Mouse (Mus musculus): ENCODE measurements around the gene D10Wsu102e.
A peak's percentile ranks its signal among the peaks of the same experiment; 100 is the strongest.

D10Wsu102e gene

GRCm38 (mm10) chr10:83359956-83360355 is at the start of gene D10Wsu102e:
TSS of gene D10Wsu102e (plus strand) at chr10:83360221.
- peak; percentile 96 for DNase-seq

- DNase-seq: no peak
Measured at GRCm38 (mm10) chr10:83310356-83310755, 49.7 kb upstream of the D10Wsu102e start.

- no peak for DNase-seq
Measured at GRCm38 (mm10) chr10:83313033-83313432, 47.0 kb upstream of the D10Wsu102e start.

- no peak for DNase-seq
Measured at GRCm38 (mm10) chr10:83320396-83320795, 39.6 kb upstream of the D10Wsu102e start.

GRCm38 (mm10) chr10:83320870-83321269 is 39.2 kb upstream of the D10Wsu102e start:
- DNase-seq: peak; percentile 54

GRCm38 (mm10) chr10:83321528-83321927 is 38.5 kb upstream of the D10Wsu102e start:
- DNase-seq: no peak

GRCm38 (mm10) chr10:83322551-83323100 is 37.4 kb upstream of the D10Wsu102e start:
- no peak for DNase-seq

GRCm38 (mm10) chr10:83324871-83325270 is 35.1 kb upstream of the D10Wsu102e start:
- DNase-seq: no peak

- no peak for DNase-seq
Measured at GRCm38 (mm10) chr10:83325903-83326302, 34.1 kb upstream of the D10Wsu102e start.

- no peak for DNase-seq
Measured at GRCm38 (mm10) chr10:83326648-83327285, 33.3 kb upstream of the D10Wsu102e start.

GRCm38 (mm10) chr10:83328791-83329190 is 31.2 kb upstream of the D10Wsu102e start:
- DNase-seq: no peak

- DNase-seq: no peak
Measured at GRCm38 (mm10) chr10:83330336-83330735, 29.7 kb upstream of the D10Wsu102e start.

- no peak for DNase-seq
Measured at GRCm38 (mm10) chr10:83331811-83332210, 28.2 kb upstream of the D10Wsu102e start.

GRCm38 (mm10) chr10:83332581-83332980 is 27.4 kb upstream of the D10Wsu102e start:
- no peak for DNase-seq

GRCm38 (mm10) chr10:83336336-83336735 is 23.7 kb upstream of the D10Wsu102e start:
- DNase-seq: no peak

- peak; percentile 84 for DNase-seq
Measured at GRCm38 (mm10) chr10:83337159-83337951, 22.7 kb upstream of the D10Wsu102e start, which contains the start of gene Slc41a2. TSS of gene Slc41a2 (minus strand) at chr10:83337882.

- no peak for DNase-seq
Measured at GRCm38 (mm10) chr10:83337971-83338598, 21.9 kb upstream of the D10Wsu102e start.

- no peak for DNase-seq
Measured at GRCm38 (mm10) chr10:83341226-83341625, 18.8 kb upstream of the D10Wsu102e start.

GRCm38 (mm10) chr10:83343171-83343570 is 16.9 kb upstream of the D10Wsu102e start:
- DNase-seq: peak; percentile 34

GRCm38 (mm10) chr10:83343828-83344685 is 16.0 kb upstream of the D10Wsu102e start:
- DNase-seq: no peak

GRCm38 (mm10) chr10:83345693-83346358 is 14.2 kb upstream of the D10Wsu102e start:
- DNase-seq: no peak

- no peak for DNase-seq
Measured at GRCm38 (mm10) chr10:83346359-83346736, 13.7 kb upstream of the D10Wsu102e start.
